Mouse (Mus musculus) stomach, embryonic 14.5 days (tissue): ENCODE data around the gene Brd7. TPM values are rescaled to one million over a fixed set of nuclear protein-coding genes. Genes with fewer than 3 reads are reported as not detected.

ENCODE experiments used
- ATAC-seq: fragments of 200-750 bp; cut with Nextera tagmentation; 2 replicates; pipeline ENCODE4 v1.8.0; 2017; ENCODE audit warnings: low read depth, moderate TSS enrichment; ENCODE audit not compliant: insufficient number of reproducible peaks, insufficient read depth, low FRiP score
- H3K27ac ChIP-seq: fragments of 300-500 bp; sonication (generic); 2 replicates; pipeline ENCODE4 v1.5.1; 2014; ENCODE audit warnings: mild to moderate bottlenecking, low read length, moderate library complexity, mixed read lengths
- H3K27me3 ChIP-seq: fragments of 300-500 bp; sonication (generic); 2 replicates; pipeline ENCODE4 v1.6.1; 2014; ENCODE audit warnings: low read length, control low read depth, mixed read lengths; ENCODE audit not compliant: control insufficient read depth, insufficient read depth
- H3K36me3 ChIP-seq: fragments of 300-500 bp; sonication (generic); 2 replicates; pipeline ENCODE4 v1.6.1; 2014; ENCODE audit warnings: mild to moderate bottlenecking, control low read depth, low read length, moderate library complexity, mixed read lengths; ENCODE audit not compliant: control insufficient read depth, insufficient read depth
- H3K4me1 ChIP-seq: fragments of 300-500 bp; sonication (generic); 2 replicates; pipeline ENCODE4 v1.6.1; 2014; ENCODE audit warnings: low read length, control low read depth, mixed read lengths; ENCODE audit not compliant: control insufficient read depth, insufficient read depth
- H3K4me2 ChIP-seq: fragments of 300-500 bp; sonication (generic); replicated peaks from 2 replicates; pipeline ENCODE4 v1.6.1; 2014; ENCODE audit warnings: low read depth, low read length, control low read depth
- H3K4me3 ChIP-seq: fragments of 300-500 bp; sonication (generic); 2 replicates; pipeline ENCODE4 v1.5.1; 2014; ENCODE audit warnings: low read depth, low read length, control low read depth
- H3K9ac ChIP-seq: fragments of 300-500 bp; sonication (generic); replicated peaks from 2 replicates; pipeline ENCODE4 v1.6.1; 2014; ENCODE audit warnings: low read depth, mild to moderate bottlenecking, control low read depth, low read length, moderate library complexity, mixed read lengths
- H3K9me3 ChIP-seq: fragments of 300-500 bp; sonication (generic); 2 replicates; pipeline ENCODE4 v1.6.1; 2016; ENCODE audit warnings: low read depth, low read length, control low read depth; ENCODE audit not compliant: control insufficient read depth
- WGBS: fragments of 180-500 bp; shearing (Covaris S2); extraction: QIAGEN DNeasy Blood & Tissue Kit; methylation state at CpG from one replicate; pipeline ENCODE4 v1.1.7; 2014; 5-methylcytosine and 5-hydroxymethylcytosine counted together
- polyA plus RNA-seq: library from polyadenylated mRNA; unstranded; fragments of >200 nt; fragmentation: Nextera tagmentation; extraction: Ambion mirVana; gene quantifications from 2 replicates; pipeline ENCODE4 v1.2.1, GENCODE M21; 2014

Brd7 gene
- polyA plus RNA-seq, 1 experiment from 2014 or later, result 66.1 TPM

DNA sequence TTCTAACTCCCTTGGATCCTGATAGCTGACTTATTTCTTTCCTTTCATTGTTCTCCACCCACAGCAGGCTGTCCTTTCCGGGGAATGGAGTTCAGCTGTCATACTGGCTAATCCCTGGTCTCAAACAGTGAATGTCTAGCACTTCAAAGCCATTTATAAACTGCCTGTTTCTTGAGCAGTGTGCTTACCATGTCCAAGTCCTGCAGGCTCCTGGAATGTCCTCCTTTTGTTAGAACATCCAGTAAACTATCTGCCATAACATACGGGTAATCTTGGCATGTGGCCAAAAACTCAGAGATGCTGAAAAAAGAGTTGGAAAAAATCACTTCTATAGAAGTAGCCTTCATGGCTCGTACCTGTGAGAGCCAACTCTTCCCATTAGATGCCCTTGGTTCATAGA lies 22.8 kb downstream of the Brd7 start:
- H3K4me2 ChIP-seq, result no peak overlapping the region
- H3K4me3 ChIP-seq, result no peak overlapping the region
- no peaks in the 10 kb centered on the region for H3K27me3 ChIP-seq
- H3K4me1 ChIP-seq, result no peaks in the 10 kb centered on the region
- peaks cover 49% of the 10 kb centered on the region for H3K36me3 ChIP-seq
- no peak for ATAC-seq
- no peaks in the 10 kb centered on the region for H3K9me3 ChIP-seq
- WGBS, result 32% methylated on average over 3 of the region's 3 CpGs
- H3K27ac ChIP-seq, result no peak overlapping the region
- H3K9ac ChIP-seq, result no peak overlapping the region

DNA sequence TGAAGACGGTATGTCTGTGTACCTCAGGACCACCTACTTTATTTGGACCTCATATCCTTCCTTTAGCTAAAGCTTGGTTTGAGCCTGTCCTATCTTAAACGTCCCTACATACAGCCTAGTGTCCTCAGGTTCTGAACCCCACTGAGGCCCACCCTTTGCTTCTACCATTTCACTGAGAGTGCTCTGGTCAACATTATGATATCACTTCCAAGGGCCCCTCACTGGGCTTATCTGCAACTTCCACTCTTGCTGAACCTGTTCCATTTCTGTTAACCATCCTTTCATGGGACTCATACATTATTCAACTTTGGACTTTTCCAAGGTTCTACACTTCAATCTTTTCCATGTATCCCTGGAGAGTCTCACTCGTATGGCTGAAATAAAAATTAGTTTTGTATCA lies 27.0 kb downstream of the Brd7 start:
- Histone ChIP-seq H3K9me3 (no peaks in the 10 kb centered on the region), H3K36me3 (peaks cover 37% of the 10 kb centered on the region), H3K27ac (no peak overlapping the region), H3K4me1 (no peaks in the 10 kb centered on the region), H3K4me3 (no peak overlapping the region), H3K4me2 (no peak overlapping the region), H3K9ac (no peak overlapping the region), H3K27me3 (no peaks in the 10 kb centered on the region)
- no peak for ATAC-seq
- 78% methylated on average over 3 of the region's 3 CpGs for WGBS

DNA sequence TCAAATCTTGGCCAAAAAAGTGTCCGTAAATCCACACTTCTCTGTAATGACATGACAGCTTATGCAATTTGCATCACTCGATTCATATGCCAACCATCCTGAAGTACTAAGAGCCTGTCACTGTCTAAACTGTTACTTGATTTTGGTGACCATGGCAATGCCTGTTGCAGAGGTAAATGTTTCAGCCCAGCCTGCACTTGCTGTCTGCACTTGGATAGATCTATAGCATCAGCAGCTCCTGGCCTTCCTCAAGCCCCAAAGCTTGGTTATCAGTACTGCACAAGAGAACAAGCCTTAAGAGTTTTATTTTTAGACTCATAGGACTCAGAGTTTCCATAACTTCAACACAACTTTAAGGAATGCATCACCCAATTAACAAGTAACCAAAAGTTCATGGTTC lies 27.6 kb downstream of the Brd7 start:
- Histone ChIP-seq H3K4me2 (no peak overlapping the region), H3K27ac (no peak overlapping the region), H3K27me3 (no peaks in the 10 kb centered on the region), H3K9me3 (no peaks in the 10 kb centered on the region), H3K9ac (no peak overlapping the region), H3K4me3 (no peak overlapping the region), H3K36me3 (peaks cover 36% of the 10 kb centered on the region), H3K4me1 (no peaks in the 10 kb centered on the region)
- no peak for ATAC-seq
- whole genome bisulfite sequencing, result 85% methylated on average over 2 of the region's 2 CpGs

DNA sequence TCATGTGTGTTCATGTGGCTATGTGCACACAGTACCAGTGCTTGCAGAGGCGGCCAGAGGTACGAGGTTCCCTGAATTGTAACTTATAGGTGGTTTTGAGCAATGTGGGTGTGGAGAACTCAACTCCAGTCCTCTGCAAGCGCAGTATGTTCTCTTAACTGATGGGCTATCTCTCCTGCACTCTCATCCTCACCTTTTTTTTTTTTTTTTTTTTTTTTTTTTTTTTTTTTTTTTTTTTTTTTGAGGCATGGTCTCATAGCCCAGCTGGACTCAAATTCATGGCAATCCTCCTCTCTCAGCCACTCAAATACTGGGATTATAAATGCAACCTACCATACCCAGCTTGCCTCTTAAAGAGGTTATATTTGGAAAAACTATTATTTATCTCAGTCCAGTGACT lies 31.2 kb downstream of the Brd7 start:
- Histone ChIP-seq H3K4me1 (peaks cover 2% of the 10 kb centered on the region; the same call in 1 of the 2 replicates), H3K27me3 (no peaks in the 10 kb centered on the region), H3K27ac (no peak overlapping the region), H3K4me3 (no peak overlapping the region), H3K9me3 (no peaks in the 10 kb centered on the region), H3K36me3 (peaks cover 46% of the 10 kb centered on the region), H3K9ac (no peak overlapping the region), H3K4me2 (no peak overlapping the region)
- no peak for ATAC-seq
- WGBS, result 84% methylated on average over 3 of the region's 3 CpGs

DNA sequence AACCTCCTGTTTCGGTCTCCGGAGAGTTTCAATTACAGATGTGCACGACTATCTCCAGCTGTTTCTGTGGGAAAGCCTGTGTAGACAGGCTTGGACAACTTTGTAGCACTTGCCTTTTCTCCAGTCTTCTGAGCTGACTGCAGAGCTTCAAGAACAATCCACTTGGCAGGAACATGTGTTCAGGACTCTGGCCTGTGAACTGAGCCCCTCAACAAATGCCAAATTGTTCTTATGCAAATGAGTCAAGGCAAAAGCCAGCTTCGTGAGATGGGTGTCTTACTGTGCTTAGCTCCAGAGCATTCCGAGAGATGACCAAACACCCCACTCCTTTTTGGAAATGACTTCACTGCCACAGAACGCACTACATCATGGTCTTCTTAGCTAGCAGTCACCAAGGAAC lies 33.3 kb downstream of the Brd7 start:
- no peaks in the 10 kb centered on the region for H3K9me3 ChIP-seq
- ATAC-seq, result no peak
- H3K9ac ChIP-seq, result no peak overlapping the region
- H3K27me3 ChIP-seq, result no peaks in the 10 kb centered on the region
- H3K36me3 ChIP-seq, result peaks cover 41% of the 10 kb centered on the region
- WGBS, result 83% methylated on average over 6 of the region's 6 CpGs
- no peak overlapping the region for H3K27ac ChIP-seq
- no peak overlapping the region for H3K4me2 ChIP-seq
- H3K4me3 ChIP-seq, result no peak overlapping the region
- H3K4me1 ChIP-seq, result peaks cover 7% of the 10 kb centered on the region; the same call in 1 of the 2 replicates

DNA sequence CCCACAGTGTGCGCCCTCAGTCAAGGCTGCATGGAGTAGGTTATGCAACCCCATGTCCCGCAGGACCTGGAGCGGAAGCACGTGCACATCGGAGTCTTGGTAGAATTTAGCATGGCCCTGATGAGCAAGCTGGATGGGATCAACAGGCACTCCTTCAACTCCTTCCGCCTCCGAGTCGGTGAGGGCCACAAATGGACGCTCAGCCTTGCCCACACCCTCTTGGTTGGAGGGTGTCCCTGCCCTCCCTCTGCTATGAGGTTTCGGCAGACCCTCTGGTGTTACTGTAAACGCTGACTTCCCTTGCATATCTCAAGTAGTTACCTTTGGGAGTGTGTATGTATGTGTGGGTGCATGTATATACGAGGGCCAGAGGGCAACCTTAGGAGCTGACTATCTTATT lies 35.7 kb downstream of the Brd7 start:
- Histone ChIP-seq H3K27ac (no peak overlapping the region), H3K4me1 (peaks cover 7% of the 10 kb centered on the region; the same call in 1 of the 2 replicates), H3K36me3 (peaks cover 19% of the 10 kb centered on the region), H3K9ac (no peak overlapping the region), H3K4me3 (no peak overlapping the region), H3K4me2 (no peak overlapping the region), H3K9me3 (no peaks in the 10 kb centered on the region), H3K27me3 (no peaks in the 10 kb centered on the region)
- ATAC-seq, result no peak
- WGBS, result 94% methylated on average over 12 of the region's 12 CpGs

DNA sequence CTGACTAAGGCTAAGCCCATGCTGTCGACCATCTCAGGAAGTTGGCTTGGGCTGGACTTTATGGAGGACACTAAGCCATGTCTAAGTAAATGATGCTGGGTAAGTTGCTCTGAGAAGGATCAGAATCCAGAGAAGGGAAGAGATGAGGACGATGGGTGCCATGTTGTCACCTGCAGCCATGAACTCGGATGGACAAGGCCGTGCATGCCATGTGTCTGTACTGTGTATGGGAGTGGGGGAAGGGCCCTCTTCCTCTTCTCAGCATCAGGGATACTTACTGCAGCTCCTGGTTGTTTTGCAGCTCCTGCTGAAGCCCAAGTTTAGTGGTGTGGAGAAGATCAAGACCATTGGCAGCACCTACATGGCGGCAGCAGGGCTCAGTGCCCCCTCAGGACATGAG lies 36.2 kb downstream of the Brd7 start:
- Histone ChIP-seq H3K36me3 (peaks cover 19% of the 10 kb centered on the region), H3K4me3 (no peak overlapping the region), H3K9ac (no peak overlapping the region), H3K27me3 (no peaks in the 10 kb centered on the region), H3K9me3 (no peaks in the 10 kb centered on the region), H3K4me1 (peaks cover 7% of the 10 kb centered on the region; the same call in 1 of the 2 replicates), H3K4me2 (no peak overlapping the region), H3K27ac (no peak overlapping the region)
- no peak for ATAC-seq
- WGBS, result 81% methylated on average over 5 of the region's 5 CpGs

DNA sequence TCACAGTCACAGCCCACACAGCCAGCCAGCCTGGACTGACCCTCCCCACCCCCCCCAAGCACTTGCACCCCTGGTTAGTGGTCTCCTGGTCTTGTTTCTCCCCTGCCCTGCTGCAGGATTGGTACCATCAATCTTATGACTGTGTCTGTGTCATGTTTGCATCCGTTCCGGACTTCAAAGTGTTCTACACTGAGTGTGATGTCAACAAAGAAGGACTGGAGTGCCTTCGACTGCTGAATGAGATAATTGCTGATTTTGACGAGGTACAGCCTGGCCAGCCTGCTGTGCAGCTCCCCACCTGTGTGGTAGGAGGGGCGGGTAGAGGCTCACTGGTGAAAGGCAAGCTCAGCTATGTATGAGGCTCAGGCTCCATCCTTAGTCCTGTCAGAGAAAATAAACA lies 36.7 kb downstream of the Brd7 start:
- peak; percentile 30; the same call in 1 of the 2 replicates for ATAC-seq
- Histone ChIP-seq H3K4me3 (no peak overlapping the region), H3K27me3 (no peaks in the 10 kb centered on the region), H3K36me3 (peaks cover 19% of the 10 kb centered on the region), H3K4me1 (peaks cover 7% of the 10 kb centered on the region; the same call in 1 of the 2 replicates), H3K9me3 (no peaks in the 10 kb centered on the region), H3K9ac (no peak overlapping the region), H3K4me2 (no peak overlapping the region), H3K27ac (no peak overlapping the region)
- 16% methylated on average over 5 of the region's 5 CpGs for WGBS

DNA sequence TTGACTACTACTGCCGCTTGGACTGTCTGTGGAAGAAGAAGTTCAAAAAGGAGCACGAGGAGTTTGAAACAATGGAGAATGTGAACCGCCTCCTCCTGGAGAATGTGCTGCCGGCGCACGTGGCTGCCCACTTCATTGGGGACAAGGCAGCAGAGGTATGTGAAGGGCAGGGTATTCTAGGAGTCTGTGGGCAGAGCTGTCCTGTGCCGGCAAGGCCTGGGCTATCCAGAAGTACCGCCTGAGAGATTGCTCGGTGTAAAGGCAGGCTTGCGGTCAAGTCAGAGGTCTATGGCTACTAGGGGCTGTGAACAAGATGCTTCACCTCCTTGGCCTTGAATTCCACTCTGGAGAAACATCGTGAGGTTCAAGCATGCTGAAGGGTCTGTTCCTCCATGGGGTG lies 37.2 kb downstream of the Brd7 start:
- peaks cover 7% of the 10 kb centered on the region; the same call in 1 of the 2 replicates for H3K4me1 ChIP-seq
- peaks cover 19% of the 10 kb centered on the region for H3K36me3 ChIP-seq
- no peak overlapping the region for H3K9ac ChIP-seq
- H3K9me3 ChIP-seq, result no peaks in the 10 kb centered on the region
- no peaks in the 10 kb centered on the region for H3K27me3 ChIP-seq
- 68% methylated on average over 11 of the region's 11 CpGs for WGBS
- no peak overlapping the region for H3K27ac ChIP-seq
- ATAC-seq, result no peak
- H3K4me2 ChIP-seq, result no peak overlapping the region
- no peak overlapping the region for H3K4me3 ChIP-seq
